Mouse (Mus musculus): ENCODE measurements at regions not wholly inside any gene's neighbourhood (a gene's known extent, or its start where the extent isn't known, plus 50 kb on each side); places are given as distances from the start of the nearest gene placed in this dataset.

DNA sequence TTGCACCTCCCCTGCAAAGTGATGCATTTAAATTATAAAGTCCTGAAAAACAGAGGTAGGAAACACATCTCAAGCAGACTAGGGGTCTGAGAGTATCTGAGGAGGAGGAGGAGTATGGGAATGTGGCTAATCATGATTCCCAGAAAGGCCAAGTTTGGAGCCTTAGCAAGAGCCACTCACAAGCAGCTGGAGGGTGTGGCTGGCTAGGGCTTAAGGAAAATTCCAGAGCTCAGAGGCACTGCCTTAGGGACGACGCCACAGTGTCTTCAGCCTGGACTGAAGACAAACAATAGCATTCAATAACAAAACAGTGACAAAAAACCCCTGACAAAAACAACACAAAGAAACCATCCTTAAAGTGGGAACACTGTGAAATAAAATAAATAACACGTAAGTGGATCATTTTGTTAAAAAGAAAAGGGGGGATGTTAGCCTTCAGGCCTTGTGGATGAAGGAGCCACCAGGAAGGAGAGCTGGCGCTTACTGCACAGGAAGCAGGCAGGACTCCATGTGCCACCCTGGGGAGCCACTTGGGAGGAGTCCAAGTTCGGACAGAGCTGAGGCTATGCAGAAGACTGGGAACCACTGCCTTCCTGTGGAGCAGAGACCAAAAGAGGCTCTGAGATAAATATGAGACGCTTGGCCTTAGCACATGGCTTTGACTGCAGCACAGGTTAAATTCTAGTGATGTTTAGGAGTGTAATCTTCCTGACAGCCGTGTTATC lies 56.6 kb upstream of the Serpine2 start:
- no peak for DNase-seq (ENCODE audit: low read depth, low spot score)
